Mouse (Mus musculus) midbrain, embryonic 15.5 days (tissue): ENCODE results near the gene Tmem167b. TPM values are rescaled to one million over a fixed set of nuclear protein-coding genes. Genes with fewer than 3 reads are reported as not detected.

Source experiments
- ATAC-seq: fragments of 200-750 bp; cut with Nextera tagmentation; replicated peaks from 2 replicates; pipeline ENCODE4 v1.8.0; 2017; ENCODE audit warnings: moderate TSS enrichment
- H3K27ac ChIP-seq: fragments of 300-500 bp; sonication (generic); 2 replicates; pipeline ENCODE4 v1.5.1; 2015; ENCODE audit warnings: mild to moderate bottlenecking, inconsistent platforms
- H3K27me3 ChIP-seq: fragments of 300-500 bp; sonication (generic); replicated peaks from 2 replicates; pipeline ENCODE4 v1.6.1; 2015; ENCODE audit warnings: inconsistent platforms
- H3K36me3 ChIP-seq: fragments of 300-500 bp; sonication (generic); replicated peaks from 2 replicates; pipeline ENCODE4 v1.6.1; 2015; ENCODE audit warnings: inconsistent platforms
- H3K4me1 ChIP-seq: fragments of 300-500 bp; sonication (generic); 2 replicates; pipeline ENCODE4 v1.6.1; 2015; ENCODE audit warnings: inconsistent platforms
- H3K4me2 ChIP-seq: fragments of 300-500 bp; sonication (generic); 2 replicates; pipeline ENCODE4 v1.6.1; 2015; ENCODE audit warnings: inconsistent platforms, mild to moderate bottlenecking, moderate library complexity
- H3K4me3 ChIP-seq: fragments of 300-500 bp; sonication (generic); 2 replicates; pipeline ENCODE4 v1.5.1; 2015; ENCODE audit warnings: mild to moderate bottlenecking, inconsistent platforms
- H3K9ac ChIP-seq: fragments of 300-500 bp; sonication (generic); 2 replicates; pipeline ENCODE4 v1.6.1; 2015; ENCODE audit warnings: mild to moderate bottlenecking, inconsistent platforms
- H3K9me3 ChIP-seq: fragments of 300-500 bp; sonication (generic); 2 replicates; pipeline ENCODE4 v1.6.1; 2016; ENCODE audit warnings: inconsistent platforms
- WGBS: fragments of 180-500 bp; shearing (Covaris S2); methylation state at CpG from one replicate; pipeline ENCODE4 v1.1.7; 2015; ENCODE audit warnings: mixed read lengths; 5-methylcytosine and 5-hydroxymethylcytosine counted together
- microRNA-seq: library from miRNA; unstranded; fragments of <30 nt; microRNA quantifications from one replicate; pipeline ENCODE4, GENCODE M21; 2016
- polyA plus RNA-seq: library from polyadenylated mRNA; unstranded; fragments of >200 nt; fragmentation: Nextera tagmentation; extraction: Ambion mirVana; gene quantifications from 2 replicates; pipeline ENCODE4 v1.2.1, GENCODE M21; 2015

Gene Tmem167b
- polyA plus RNA-seq, 1 experiment from 2014 or later: 56.1 TPM

- H3K9me3 ChIP-seq: no peaks in the 10 kb centered on the region
- ATAC-seq: no peak
- no peak within 1 kb of the TSS for H3K4me2 ChIP-seq
- no peaks in the 10 kb centered on the region for H3K36me3 ChIP-seq
- H3K27ac ChIP-seq: no peak within 1 kb of the TSS
- H3K4me3 ChIP-seq: no peak within 1 kb of the TSS
- H3K9ac ChIP-seq: no peak within 1 kb of the TSS
- H3K4me1 ChIP-seq: peaks cover 12% of the 10 kb centered on the region
- H3K27me3 ChIP-seq: no peaks in the 10 kb centered on the region
- WGBS: 87% methylated on average over 6 of the region's 6 CpGs
Observed at GRCm38 (mm10) chr3:108533951-108534350, 28.3 kb downstream of the Tmem167b start, which contains the start of gene 1700013F07Rik. TSS of gene 1700013F07Rik (plus strand) at chr3:108534150.

GRCm38 (mm10) chr3:108533114-108533885, 29.0 kb downstream of the Tmem167b start:
- no peaks in the 10 kb centered on the region for H3K36me3 ChIP-seq
- H3K27ac ChIP-seq: no peak overlapping the region
- no peaks in the 10 kb centered on the region for H3K9me3 ChIP-seq
- no peak for ATAC-seq
- H3K27me3 ChIP-seq: no peaks in the 10 kb centered on the region
- H3K9ac ChIP-seq: no peak overlapping the region
- no peak overlapping the region for H3K4me3 ChIP-seq
- WGBS: 76% methylated on average over 9 of the region's 9 CpGs
- no peak overlapping the region for H3K4me2 ChIP-seq
- peaks cover 12% of the 10 kb centered on the region for H3K4me1 ChIP-seq

GRCm38 (mm10) chr3:108528489-108528888, 33.8 kb downstream of the Tmem167b start:
- Histone ChIP-seq H3K36me3 (no peaks in the 10 kb centered on the region), H3K9ac (no peak overlapping the region), H3K27me3 (no peaks in the 10 kb centered on the region), H3K27ac (no peak overlapping the region), H3K4me2 (no peak overlapping the region), H3K4me1 (no peaks in the 10 kb centered on the region), H3K4me3 (no peak overlapping the region), H3K9me3 (no peaks in the 10 kb centered on the region)
- no peak for ATAC-seq
- 94% methylated on average over 8 of the region's 8 CpGs for WGBS

- no peaks in the 10 kb centered on the region for H3K4me1 ChIP-seq
- 89% methylated on average over 4 of the region's 4 CpGs for WGBS
- no peaks in the 10 kb centered on the region for H3K9me3 ChIP-seq
- H3K4me2 ChIP-seq: no peak overlapping the region
- no peaks in the 10 kb centered on the region for H3K27me3 ChIP-seq
- no peak for ATAC-seq
- no peak overlapping the region for H3K4me3 ChIP-seq
- H3K27ac ChIP-seq: no peak overlapping the region
- H3K36me3 ChIP-seq: no peaks in the 10 kb centered on the region
- no peak overlapping the region for H3K9ac ChIP-seq
Observed at GRCm38 (mm10) chr3:108523415-108523814, 38.9 kb downstream of the Tmem167b start.

GRCm38 (mm10) chr3:108518276-108518675, 44.0 kb downstream of the Tmem167b start:
- H3K9ac ChIP-seq: no peak overlapping the region
- H3K27me3 ChIP-seq: no peaks in the 10 kb centered on the region
- no peak overlapping the region for H3K27ac ChIP-seq
- no peaks in the 10 kb centered on the region for H3K36me3 ChIP-seq
- no peaks in the 10 kb centered on the region for H3K9me3 ChIP-seq
- H3K4me1 ChIP-seq: no peaks in the 10 kb centered on the region
- no peak for ATAC-seq
- WGBS: 62% methylated on average over 4 of the region's 4 CpGs
- no peak overlapping the region for H3K4me3 ChIP-seq
- no peak overlapping the region for H3K4me2 ChIP-seq

- Histone ChIP-seq H3K27ac (no peak overlapping the region), H3K4me2 (no peak overlapping the region), H3K36me3 (no peaks in the 10 kb centered on the region), H3K9me3 (no peaks in the 10 kb centered on the region), H3K9ac (no peak overlapping the region), H3K27me3 (no peaks in the 10 kb centered on the region), H3K4me1 (no peaks in the 10 kb centered on the region; the same call in 1 of the 2 replicates), H3K4me3 (no peak overlapping the region)
- WGBS: 51% methylated on average over 3 of the region's 3 CpGs
- ATAC-seq: no peak
Observed at GRCm38 (mm10) chr3:108513465-108513864, 48.8 kb downstream of the Tmem167b start.

- no peak overlapping the region for H3K9ac ChIP-seq
- peak; percentile 59 for ATAC-seq
- no peak overlapping the region for H3K27ac ChIP-seq
- H3K4me1 ChIP-seq: no peaks in the 10 kb centered on the region; the same call in 1 of the 2 replicates
- WGBS: 12% methylated on average over 9 of the region's 9 CpGs
- no peaks in the 10 kb centered on the region for H3K27me3 ChIP-seq
- no peaks in the 10 kb centered on the region for H3K36me3 ChIP-seq
- H3K9me3 ChIP-seq: no peaks in the 10 kb centered on the region
- no peak overlapping the region for H3K4me2 ChIP-seq
- no peak overlapping the region for H3K4me3 ChIP-seq
Observed at GRCm38 (mm10) chr3:108510716-108511483, 51.4 kb downstream of the Tmem167b start.

- no peak overlapping the region for H3K27ac ChIP-seq
- WGBS: 25% methylated on average over 1 of the region's 2 CpGs
- no peak overlapping the region for H3K9ac ChIP-seq
- no peaks in the 10 kb centered on the region for H3K36me3 ChIP-seq
- H3K9me3 ChIP-seq: no peaks in the 10 kb centered on the region
- no peak overlapping the region for H3K4me3 ChIP-seq
- no peak overlapping the region for H3K4me2 ChIP-seq
- ATAC-seq: 0 out of 2 replicates have a peak, but pooled peaks have one; percentile 28
- no peaks in the 10 kb centered on the region; the same call in 1 of the 2 replicates for H3K4me1 ChIP-seq
- no peaks in the 10 kb centered on the region for H3K27me3 ChIP-seq
Observed at GRCm38 (mm10) chr3:108510156-108510555, 52.1 kb downstream of the Tmem167b start.

- no peaks in the 10 kb centered on the region for H3K9me3 ChIP-seq
- H3K4me3 ChIP-seq: no peak overlapping the region
- H3K27ac ChIP-seq: no peak overlapping the region
- no peak overlapping the region for H3K4me2 ChIP-seq
- no peaks in the 10 kb centered on the region; the same call in 1 of the 2 replicates for H3K4me1 ChIP-seq
- H3K9ac ChIP-seq: no peak overlapping the region
- no peak for ATAC-seq
- WGBS: 74% methylated on average over 4 of the region's 4 CpGs
- no peaks in the 10 kb centered on the region for H3K36me3 ChIP-seq
- no peaks in the 10 kb centered on the region for H3K27me3 ChIP-seq
Observed at GRCm38 (mm10) chr3:108508745-108509474, 53.4 kb downstream of the Tmem167b start.

Small RNA genes within 50 kb of the gene (microRNA-seq; reads per million reads assigned to microRNA genes)
- gene Gm22860: not detected

Other genes with a start within 250 kb of the Tmem167b start
- not detected in 2 replicates for gene Mybphl, start 197.6 kb downstream of the Tmem167b start, polyA plus RNA-seq
- 7.7 and 8.8 TPM in 2 replicates for gene Psrc1, start 178.6 kb downstream of the Tmem167b start, polyA plus RNA-seq
- 38.5 and 43.3 TPM in 2 replicates for gene Celsr2, start 146.9 kb downstream of the Tmem167b start, polyA plus RNA-seq
- 209 and 212 TPM in 2 replicates for gene Sars, start 117.3 kb downstream of the Tmem167b start, polyA plus RNA-seq
- gene 1700013F07Rik, start 28.3 kb downstream of the Tmem167b start, polyA plus RNA-seq: 2.8 and 3.5 TPM in 2 replicates
- gene 5330417C22Rik, start 25.9 kb downstream of the Tmem167b start, polyA plus RNA-seq: 18.9 and 19.4 TPM in 2 replicates
- gene Taf13, start 9.2 kb upstream of the Tmem167b start, polyA plus RNA-seq: 53.8 and 54.6 TPM in 2 replicates
- gene Wdr47, start 28.8 kb upstream of the Tmem167b start, polyA plus RNA-seq: 110 and 114 TPM in 2 replicates
- gene Clcc1, start 91.4 kb upstream of the Tmem167b start, polyA plus RNA-seq: 39.6 and 48.3 TPM in 2 replicates
- 16.1 and 20.1 TPM in 2 replicates for gene Gpsm2, start 159.8 kb upstream of the Tmem167b start, polyA plus RNA-seq
- gene Aknad1, start 177.2 kb upstream of the Tmem167b start, polyA plus RNA-seq: not detected in 2 replicates